Mouse (Mus musculus): Measurements from ENCODE around the gene Pde4c. TPM values are rescaled to one million over a fixed set of nuclear protein-coding genes. Genes with fewer than 3 reads are reported as not detected.

Pde4c gene
- total RNA-seq, 1 experiment = 1.6 TPM

DNA sequence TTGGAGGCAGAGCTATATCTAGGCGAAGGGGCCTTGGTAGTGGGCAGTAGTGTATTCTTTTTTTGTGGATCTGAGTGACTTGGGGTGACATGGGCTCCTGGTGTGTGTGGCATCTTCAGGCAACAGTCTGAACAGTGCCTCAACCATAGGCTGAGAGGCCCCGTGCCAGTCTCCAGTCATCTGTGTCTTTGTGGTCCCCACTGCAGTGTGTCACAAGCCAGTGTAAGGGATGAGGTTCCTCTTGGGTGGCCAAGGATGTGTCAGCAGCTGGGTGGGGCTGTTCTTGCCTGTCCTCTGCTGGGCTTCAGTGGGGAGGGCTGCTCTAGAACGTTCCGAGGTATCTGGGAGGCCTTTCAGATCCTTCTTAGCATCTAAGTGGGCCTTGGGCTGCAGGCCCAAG, 7.4 kb downstream of the Pde4c start:
- no peak for DNase-seq (ENCODE audit: low read depth, low spot score)
- no peaks in the 10 kb centered on the region for H3K36me3 ChIP-seq (ENCODE audit: control insufficient read depth, insufficient read depth, low read length, poor library complexity, severe bottlenecking)
- H3K9ac ChIP-seq (ENCODE audit: insufficient read depth, low read depth, low read length, poor library complexity, severe bottlenecking) = no peak overlapping the region
- in situ Hi-C loops (cut with MboI; ENCODE audit: low sequenced_read_pairs in 2 of 2, unreplicated experiment in 2 of 2) = no loop called here
- no peak overlapping the region for H3K4me3 ChIP-seq (ENCODE audit: insufficient read depth in 1 of 2, low read depth in 1 of 2, low read length in 2 of 2, poor library complexity in 1 of 2, severe bottlenecking in 1 of 2)
- TF ChIP-seq MAFK (IDR thresholded peaks at IDR 0.05; ENCODE audit: insufficient read depth, low read depth, low read length) (no peak), ZC3H11A (IDR thresholded peaks at IDR 0.05; ENCODE audit: borderline replicate concordance, low read depth, low read length) (no peak), ZNF384 (IDR thresholded peaks at IDR 0.05; ENCODE audit: low read depth, low read length) (no peak), CHD2 (IDR thresholded peaks at IDR 0.05; ENCODE audit: low read depth, low read length) (no peak), HCFC1 (IDR thresholded peaks at IDR 0.05; ENCODE audit: borderline replicate concordance, insufficient read depth, low read length) (no peak)
- H3K27ac ChIP-seq (ENCODE audit: insufficient read depth, low read depth, low read length, poor library complexity, severe bottlenecking) = no peak overlapping the region
- H3K4me1 ChIP-seq (ENCODE audit: control insufficient read depth in 2 of 2, insufficient read depth in 2 of 2, low read length in 2 of 2, poor library complexity in 1 of 2) = peaks cover 1 to 18% of the 10 kb centered on the region in 2 experiments; a peak in 2 of 4 replicates
- no peaks in the 10 kb centered on the region for H3K9me3 ChIP-seq (ENCODE audit: control insufficient read depth, insufficient read depth, low read depth, low read length)

DNA sequence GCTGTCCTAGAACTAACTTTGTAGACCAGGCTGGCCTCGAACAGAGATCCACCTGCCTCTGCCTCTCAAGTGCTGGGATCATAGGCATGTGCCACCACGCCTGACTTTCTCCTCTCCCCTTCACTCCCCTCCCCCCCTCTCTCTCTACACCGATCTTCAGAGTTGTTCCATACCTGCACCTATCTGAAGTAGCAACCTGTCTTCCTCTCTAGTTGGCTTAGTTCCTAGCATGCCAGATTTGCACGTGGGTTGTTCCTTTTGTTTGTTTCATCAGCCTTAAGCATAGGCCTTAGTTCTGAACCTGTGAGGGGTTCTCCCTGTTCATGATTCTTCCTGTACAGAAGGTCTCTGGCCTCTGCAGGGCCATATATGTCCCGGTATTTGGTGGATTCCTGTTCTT, 14.2 kb downstream of the Pde4c start:
- Histone ChIP-seq H3K9me3 (ENCODE audit: control insufficient read depth, insufficient read depth, low read depth, low read length) (no peaks in the 10 kb centered on the region), H3K4me1 (ENCODE audit: control insufficient read depth in 2 of 2, insufficient read depth in 2 of 2, low read length in 2 of 2, poor library complexity in 1 of 2) (peaks cover 0 to 3% of the 10 kb centered on the region in 2 experiments; a peak in 2 of 4 replicates), H3K36me3 (ENCODE audit: control insufficient read depth, insufficient read depth, low read length, poor library complexity, severe bottlenecking) (no peaks in the 10 kb centered on the region), H3K27ac (ENCODE audit: insufficient read depth, low read depth, low read length, poor library complexity, severe bottlenecking) (no peak overlapping the region), H3K4me3 (ENCODE audit: insufficient read depth in 1 of 2, low read depth in 1 of 2, low read length in 2 of 2, poor library complexity in 1 of 2, severe bottlenecking in 1 of 2) (no peak overlapping the region), H3K9ac (ENCODE audit: insufficient read depth, low read depth, low read length, poor library complexity, severe bottlenecking) (no peak overlapping the region)
- TF ChIP-seq ZC3H11A (IDR thresholded peaks at IDR 0.05; ENCODE audit: borderline replicate concordance, low read depth, low read length) (no peak), HCFC1 (IDR thresholded peaks at IDR 0.05; ENCODE audit: borderline replicate concordance, insufficient read depth, low read length) (no peak), CHD2 (IDR thresholded peaks at IDR 0.05; ENCODE audit: low read depth, low read length) (no peak), MAFK (IDR thresholded peaks at IDR 0.05; ENCODE audit: insufficient read depth, low read depth, low read length) (no peak), ZNF384 (IDR thresholded peaks at IDR 0.05; ENCODE audit: low read depth, low read length) (no peak)
- in situ Hi-C loops (cut with MboI; ENCODE audit: low sequenced_read_pairs in 2 of 2, unreplicated experiment in 2 of 2) = no loop called here
- no peak for DNase-seq (ENCODE audit: low read depth, low spot score)

DNA sequence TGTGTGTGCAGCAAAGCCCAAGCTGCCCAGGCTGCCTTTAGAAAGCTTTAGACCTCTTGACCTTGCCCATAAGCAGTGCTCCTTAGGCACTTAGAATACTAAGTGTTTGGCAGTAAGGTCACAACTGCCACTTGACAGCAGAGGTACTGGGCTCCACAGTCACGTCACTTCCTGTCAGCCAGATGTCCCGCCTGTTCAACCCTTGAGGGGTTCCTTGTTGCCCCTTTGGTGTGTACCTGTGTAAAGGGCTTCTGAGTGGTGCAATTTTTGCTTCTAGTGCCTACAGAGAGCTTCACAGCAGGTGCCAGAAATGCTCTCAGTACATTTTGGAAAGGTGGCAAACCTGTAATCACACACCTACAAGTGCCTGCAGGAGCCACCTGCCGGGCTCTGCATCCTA, 14.7 kb downstream of the Pde4c start:
- Histone ChIP-seq H3K4me1 (ENCODE audit: control insufficient read depth in 2 of 2, insufficient read depth in 2 of 2, low read length in 2 of 2, poor library complexity in 1 of 2) (peaks cover 0 to 2% of the 10 kb centered on the region in 2 experiments; a peak in 1 of 4 replicates), H3K27ac (ENCODE audit: insufficient read depth, low read depth, low read length, poor library complexity, severe bottlenecking) (no peak overlapping the region), H3K36me3 (ENCODE audit: control insufficient read depth, insufficient read depth, low read length, poor library complexity, severe bottlenecking) (no peaks in the 10 kb centered on the region), H3K4me3 (ENCODE audit: insufficient read depth in 1 of 2, low read depth in 1 of 2, low read length in 2 of 2, poor library complexity in 1 of 2, severe bottlenecking in 1 of 2) (no peak overlapping the region), H3K9ac (ENCODE audit: insufficient read depth, low read depth, low read length, poor library complexity, severe bottlenecking) (no peak overlapping the region), H3K9me3 (ENCODE audit: control insufficient read depth, insufficient read depth, low read depth, low read length) (no peaks in the 10 kb centered on the region)
- in situ Hi-C loops (cut with MboI; ENCODE audit: low sequenced_read_pairs in 2 of 2, unreplicated experiment in 2 of 2) = no loop called here
- TF ChIP-seq ZC3H11A (IDR thresholded peaks at IDR 0.05; ENCODE audit: borderline replicate concordance, low read depth, low read length) (no peak), CHD2 (IDR thresholded peaks at IDR 0.05; ENCODE audit: low read depth, low read length) (no peak)
- DNase-seq (ENCODE audit: low read depth, low spot score) = no peak

DNA sequence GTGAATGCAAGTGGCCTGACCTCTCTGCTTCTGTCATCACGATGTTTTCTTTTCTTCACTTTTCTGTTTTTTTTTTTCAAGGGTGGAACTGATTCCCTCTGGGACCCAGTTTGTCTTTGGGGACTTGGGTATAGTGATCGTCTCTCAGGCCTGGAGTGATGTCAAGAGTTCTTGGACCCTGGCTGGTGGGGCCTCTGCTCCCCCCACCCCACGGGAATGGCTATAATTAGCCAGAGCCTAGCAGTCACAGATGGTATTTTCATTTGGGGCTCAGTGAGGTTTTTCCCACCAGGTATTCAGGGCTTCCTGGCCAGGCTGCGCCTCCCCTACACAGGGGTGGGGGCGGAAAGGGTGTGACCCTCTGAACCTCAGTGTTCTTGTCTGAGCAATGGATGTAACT, 18.1 kb downstream of the Pde4c start:
- H3K27ac ChIP-seq (ENCODE audit: insufficient read depth, low read depth, low read length, poor library complexity, severe bottlenecking) = no peak overlapping the region
- peaks cover 2 to 10% of the 10 kb centered on the region in 2 experiments; a peak in 2 of 4 replicates for H3K4me1 ChIP-seq (ENCODE audit: control insufficient read depth in 2 of 2, insufficient read depth in 2 of 2, low read length in 2 of 2, poor library complexity in 1 of 2)
- TF ChIP-seq ZNF384 (IDR thresholded peaks at IDR 0.05; ENCODE audit: low read depth, low read length) = no peak
- no peak for TF ChIP-seq CHD2 (IDR thresholded peaks at IDR 0.05; ENCODE audit: low read depth, low read length)
- no peak for TF ChIP-seq ZC3H11A (IDR thresholded peaks at IDR 0.05; ENCODE audit: borderline replicate concordance, low read depth, low read length)
- no peaks in the 10 kb centered on the region for H3K9me3 ChIP-seq (ENCODE audit: control insufficient read depth, insufficient read depth, low read depth, low read length)
- H3K36me3 ChIP-seq (ENCODE audit: control insufficient read depth, insufficient read depth, low read length, poor library complexity, severe bottlenecking) = no peaks in the 10 kb centered on the region
- in situ Hi-C loops (cut with MboI; ENCODE audit: low sequenced_read_pairs in 2 of 2, unreplicated experiment in 2 of 2) = no loop called here
- H3K9ac ChIP-seq (ENCODE audit: insufficient read depth, low read depth, low read length, poor library complexity, severe bottlenecking) = no peak overlapping the region
- H3K4me3 ChIP-seq (ENCODE audit: insufficient read depth in 1 of 2, low read depth in 1 of 2, low read length in 2 of 2, poor library complexity in 1 of 2, severe bottlenecking in 1 of 2) = no peak overlapping the region
- no peak for DNase-seq (ENCODE audit: low read depth, low spot score)

DNA sequence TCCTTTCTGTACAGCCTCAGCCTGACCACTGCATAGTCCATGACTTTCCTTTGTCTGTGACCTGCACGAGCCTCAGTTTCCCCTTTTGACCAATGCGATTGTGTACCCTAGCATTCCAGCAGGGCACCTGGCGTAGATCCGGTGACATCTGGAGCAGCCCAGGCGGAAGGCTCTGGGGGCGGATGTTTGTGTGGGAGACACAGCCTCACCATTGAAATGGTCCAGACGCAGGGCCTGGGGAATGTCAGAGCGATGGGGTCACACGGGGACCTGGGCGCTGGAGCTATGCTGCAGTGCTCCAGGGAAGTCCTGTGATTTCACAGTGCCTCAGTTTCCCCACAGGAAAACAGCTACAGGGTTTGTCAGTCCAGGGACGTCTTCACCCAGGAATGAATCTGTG, 18.7 kb downstream of the Pde4c start:
- no peak overlapping the region for H3K27ac ChIP-seq (ENCODE audit: insufficient read depth, low read depth, low read length, poor library complexity, severe bottlenecking)
- H3K4me1 ChIP-seq (ENCODE audit: control insufficient read depth in 2 of 2, insufficient read depth in 2 of 2, low read length in 2 of 2, poor library complexity in 1 of 2) = peaks cover 2 to 10% of the 10 kb centered on the region in 2 experiments; a peak in 2 of 4 replicates
- no peak overlapping the region for H3K4me3 ChIP-seq (ENCODE audit: insufficient read depth in 1 of 2, low read depth in 1 of 2, low read length in 2 of 2, poor library complexity in 1 of 2, severe bottlenecking in 1 of 2)
- H3K9ac ChIP-seq (ENCODE audit: insufficient read depth, low read depth, low read length, poor library complexity, severe bottlenecking) = no peak overlapping the region
- TF ChIP-seq ZC3H11A (IDR thresholded peaks at IDR 0.05; ENCODE audit: borderline replicate concordance, low read depth, low read length) (no peak), HCFC1 (IDR thresholded peaks at IDR 0.05; ENCODE audit: borderline replicate concordance, insufficient read depth, low read length) (no peak), CHD2 (IDR thresholded peaks at IDR 0.05; ENCODE audit: low read depth, low read length) (no peak), ZNF384 (IDR thresholded peaks at IDR 0.05; ENCODE audit: low read depth, low read length) (no peak), MAFK (IDR thresholded peaks at IDR 0.05; ENCODE audit: insufficient read depth, low read depth, low read length) (no peak)
- no peak for DNase-seq (ENCODE audit: low read depth, low spot score)
- in situ Hi-C loops (cut with MboI; ENCODE audit: low sequenced_read_pairs in 2 of 2, unreplicated experiment in 2 of 2) = no loop called here
- no peaks in the 10 kb centered on the region for H3K36me3 ChIP-seq (ENCODE audit: control insufficient read depth, insufficient read depth, low read length, poor library complexity, severe bottlenecking)
- H3K9me3 ChIP-seq (ENCODE audit: control insufficient read depth, insufficient read depth, low read depth, low read length) = no peaks in the 10 kb centered on the region

Measured in ES-E14 (cell line).